Mouse (Mus musculus): ENCODE results near the gene Tshz2. TPM values are rescaled to one million over a fixed set of nuclear protein-coding genes. Genes with fewer than 3 reads are reported as not detected.

The Tshz2 gene
- polyA plus RNA-seq, 1 experiment from 2014 or later = 2.7 TPM

- Histone ChIP-seq H3K27ac (replicated peaks) (no peak overlapping the region), H3K36me3 (replicated peaks) (no peaks in the 10 kb centered on the region), H3K4me3 (no peak overlapping the region), H3K4me1 (peaks cover 20% of the 10 kb centered on the region), H3K9me3 (peaks cover 4% of the 10 kb centered on the region; the same call in 1 of the 2 replicates), H3K27me3 (replicated peaks; ENCODE audit: low read depth, poor library complexity, severe bottlenecking) (no peaks in the 10 kb centered on the region)
- WGBS = 84% methylated on average over 12 of the region's 12 CpGs
- no peak for DNase-seq (ENCODE audit: low spot score)
Observed at GRCm38 (mm10) chr2:170042471-170043213, 409.8 kb downstream of the Tshz2 start.

- H3K4me3 ChIP-seq = no peak overlapping the region
- H3K4me1 ChIP-seq = peaks cover 20% of the 10 kb centered on the region
- DNase-seq (ENCODE audit: low spot score) = no peak
- H3K9me3 ChIP-seq = peaks cover 4% of the 10 kb centered on the region; the same call in 1 of the 2 replicates
- no peaks in the 10 kb centered on the region for H3K36me3 ChIP-seq (replicated peaks)
- 88% methylated on average over 8 of the region's 10 CpGs for WGBS
- H3K27ac ChIP-seq (replicated peaks) = no peak overlapping the region
- no peaks in the 10 kb centered on the region for H3K27me3 ChIP-seq (replicated peaks; ENCODE audit: low read depth, poor library complexity, severe bottlenecking)
Observed at GRCm38 (mm10) chr2:170043290-170043689, 410.5 kb downstream of the Tshz2 start.

- Histone ChIP-seq H3K27ac (replicated peaks) (no peak overlapping the region), H3K4me1 (peaks cover 9% of the 10 kb centered on the region), H3K27me3 (replicated peaks; ENCODE audit: low read depth, poor library complexity, severe bottlenecking) (no peaks in the 10 kb centered on the region), H3K4me3 (no peak overlapping the region), H3K36me3 (replicated peaks) (no peaks in the 10 kb centered on the region), H3K9me3 (peaks cover 4% of the 10 kb centered on the region; the same call in 1 of the 2 replicates)
- no peak for DNase-seq (ENCODE audit: low spot score)
- WGBS = 81% methylated on average over 11 of the region's 11 CpGs
Observed at GRCm38 (mm10) chr2:170045896-170046295, 413.1 kb downstream of the Tshz2 start.

DNA sequence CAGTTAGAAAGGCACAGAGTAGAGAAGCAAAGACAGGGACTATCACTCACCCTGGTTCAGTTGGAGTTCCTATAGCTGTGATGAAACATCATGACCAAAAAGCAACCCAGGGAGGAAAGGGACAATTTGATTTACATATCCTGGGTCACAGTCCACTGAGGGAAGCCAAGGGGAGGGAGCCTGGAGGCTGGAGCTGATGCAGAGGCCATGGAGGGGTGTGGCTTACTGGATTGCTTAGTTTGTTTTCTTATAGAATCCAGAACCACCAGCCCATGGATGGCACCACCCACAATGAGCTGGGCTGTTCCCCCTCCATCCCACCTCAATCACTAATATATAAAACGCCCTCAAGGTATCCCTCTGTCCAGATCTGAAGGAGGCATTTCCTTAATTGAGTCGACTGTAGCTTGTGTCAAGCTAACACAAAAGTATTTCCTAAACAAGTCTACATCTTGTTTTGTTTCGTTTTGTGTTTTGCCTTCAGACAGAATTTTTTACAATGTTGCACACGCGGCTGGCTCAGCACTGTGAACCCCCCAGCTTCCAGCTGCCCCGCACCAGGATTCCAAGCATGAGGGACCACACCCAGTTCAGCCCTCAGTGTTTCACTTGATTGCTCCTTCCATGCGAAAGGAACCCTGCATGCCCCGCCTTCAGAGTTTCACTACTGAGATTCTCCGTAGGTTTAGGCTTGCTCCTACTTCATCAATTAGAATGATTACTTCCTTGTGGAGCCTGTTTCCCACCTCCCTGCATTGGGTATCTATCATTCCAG lies 413.7 kb downstream of the Tshz2 start:
- Histone ChIP-seq H3K36me3 (replicated peaks) (no peaks in the 10 kb centered on the region), H3K9me3 (peaks cover 4% of the 10 kb centered on the region; the same call in 1 of the 2 replicates), H3K4me1 (0 out of 2 replicates have a peak, but pooled peaks cover 2% of the 10 kb centered on the region), H3K27ac (replicated peaks) (no peak overlapping the region), H3K27me3 (replicated peaks; ENCODE audit: low read depth, poor library complexity, severe bottlenecking) (no peaks in the 10 kb centered on the region), H3K4me3 (no peak overlapping the region)
- no peak for DNase-seq (ENCODE audit: low spot score)
- 89% methylated on average over 9 of the region's 9 CpGs for WGBS

DNA sequence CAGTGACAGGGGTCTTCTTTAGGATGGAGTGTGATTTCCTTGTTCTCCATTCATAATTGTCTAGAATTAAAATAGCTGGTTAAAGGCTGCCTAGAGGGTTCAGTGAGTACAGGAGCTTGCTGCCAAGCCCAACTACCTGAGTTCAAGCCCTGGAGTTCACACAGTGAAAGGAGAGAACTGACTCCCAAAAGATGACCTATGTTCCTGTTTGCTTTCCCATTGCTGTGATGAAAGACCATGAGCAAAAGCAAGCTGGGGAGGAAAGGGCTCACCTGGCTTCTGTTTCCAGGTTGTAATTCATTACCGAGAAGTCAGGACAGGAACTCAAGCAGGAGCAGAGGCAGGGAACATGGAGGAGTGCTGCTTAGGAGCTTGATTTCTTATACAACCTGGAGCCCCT lies 416.0 kb downstream of the Tshz2 start:
- Histone ChIP-seq H3K4me1 (no peaks in the 10 kb centered on the region), H3K27me3 (replicated peaks; ENCODE audit: low read depth, poor library complexity, severe bottlenecking) (no peaks in the 10 kb centered on the region), H3K36me3 (replicated peaks) (no peaks in the 10 kb centered on the region), H3K4me3 (no peak overlapping the region), H3K27ac (replicated peaks) (no peak overlapping the region), H3K9me3 (peaks cover 4% of the 10 kb centered on the region; the same call in 1 of the 2 replicates)
- DNase-seq (ENCODE audit: low spot score) = no peak
- WGBS = 91% methylated on average over 1 of the region's 1 CpGs

GRCm38 (mm10) chr2:170050651-170051050 lies 417.8 kb downstream of the Tshz2 start:
- Histone ChIP-seq H3K4me3 (no peak overlapping the region), H3K9me3 (peaks cover 2% of the 10 kb centered on the region; the same call in 1 of the 2 replicates), H3K27ac (replicated peaks) (no peak overlapping the region), H3K4me1 (peaks cover 9% of the 10 kb centered on the region; the same call in 1 of the 2 replicates), H3K27me3 (replicated peaks; ENCODE audit: low read depth, poor library complexity, severe bottlenecking) (no peaks in the 10 kb centered on the region), H3K36me3 (replicated peaks) (no peaks in the 10 kb centered on the region)
- DNase-seq (ENCODE audit: low spot score) = no peak
- WGBS = 42% methylated on average over 5 of the region's 5 CpGs

- Histone ChIP-seq H3K4me1 (peaks cover 9% of the 10 kb centered on the region; the same call in 1 of the 2 replicates), H3K27me3 (replicated peaks; ENCODE audit: low read depth, poor library complexity, severe bottlenecking) (no peaks in the 10 kb centered on the region), H3K36me3 (replicated peaks) (no peaks in the 10 kb centered on the region), H3K9me3 (no peaks in the 10 kb centered on the region), H3K4me3 (no peak overlapping the region), H3K27ac (replicated peaks) (no peak overlapping the region)
- no peak for DNase-seq (ENCODE audit: low spot score)
- WGBS = 86% methylated on average over 6 of the region's 6 CpGs
Observed at GRCm38 (mm10) chr2:170051441-170051840, 418.6 kb downstream of the Tshz2 start.

- 78% methylated on average over 12 of the region's 12 CpGs for WGBS
- Histone ChIP-seq H3K36me3 (replicated peaks) (no peaks in the 10 kb centered on the region), H3K4me1 (peaks cover 9% of the 10 kb centered on the region; the same call in 1 of the 2 replicates), H3K27ac (replicated peaks) (no peak overlapping the region), H3K27me3 (replicated peaks; ENCODE audit: low read depth, poor library complexity, severe bottlenecking) (no peaks in the 10 kb centered on the region), H3K4me3 (no peak overlapping the region), H3K9me3 (no peaks in the 10 kb centered on the region)
- DNase-seq (ENCODE audit: low spot score) = no peak
Observed at GRCm38 (mm10) chr2:170054943-170055342, 422.1 kb downstream of the Tshz2 start.

- Histone ChIP-seq H3K4me1 (peaks cover 9% of the 10 kb centered on the region; the same call in 1 of the 2 replicates), H3K9me3 (no peaks in the 10 kb centered on the region), H3K36me3 (replicated peaks) (no peaks in the 10 kb centered on the region), H3K27ac (replicated peaks) (no peak overlapping the region), H3K27me3 (replicated peaks; ENCODE audit: low read depth, poor library complexity, severe bottlenecking) (no peaks in the 10 kb centered on the region), H3K4me3 (no peak overlapping the region)
- peak; percentile 71 for DNase-seq (ENCODE audit: low spot score)
- 34% methylated on average over 9 of the region's 9 CpGs for WGBS
Observed at GRCm38 (mm10) chr2:170055413-170055812, 422.6 kb downstream of the Tshz2 start.

DNA sequence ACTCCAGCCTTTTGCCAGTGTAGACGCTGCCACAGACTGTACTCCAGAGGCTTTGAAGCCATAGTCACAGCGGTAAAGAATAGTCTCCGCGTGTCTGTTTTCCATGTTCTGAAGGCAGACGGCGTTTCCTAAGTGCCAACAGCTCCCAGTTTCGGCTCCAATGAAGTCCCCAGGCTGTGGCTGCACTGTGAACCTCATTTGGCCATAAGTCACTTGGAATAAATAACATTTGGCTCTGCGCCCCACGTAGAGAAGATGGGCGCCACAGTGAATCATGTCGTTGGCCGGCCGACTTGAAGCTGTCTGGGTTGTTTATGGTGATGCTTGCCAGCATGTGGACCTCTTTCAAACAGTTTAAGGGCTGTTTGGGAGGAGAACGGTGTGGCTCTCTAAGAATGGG lies 426.0 kb downstream of the Tshz2 start:
- H3K36me3 ChIP-seq (replicated peaks) = no peaks in the 10 kb centered on the region
- no peak for DNase-seq (ENCODE audit: low spot score)
- 93% methylated on average over 14 of the region's 14 CpGs for WGBS

GRCm38 (mm10) chr2:170060066-170060465 lies 427.3 kb downstream of the Tshz2 start:
- DNase-seq (ENCODE audit: low spot score) = peak; percentile 56
- H3K9me3 ChIP-seq = no peaks in the 10 kb centered on the region
- H3K27ac ChIP-seq (replicated peaks) = no peak overlapping the region
- no peaks in the 10 kb centered on the region for H3K27me3 ChIP-seq (replicated peaks; ENCODE audit: low read depth, poor library complexity, severe bottlenecking)
- H3K4me3 ChIP-seq = no peak overlapping the region
- 0 out of 2 replicates have a peak, but pooled peaks cover 3% of the 10 kb centered on the region for H3K4me1 ChIP-seq
- WGBS = 65% methylated on average over 4 of the region's 4 CpGs
- no peaks in the 10 kb centered on the region for H3K36me3 ChIP-seq (replicated peaks)

More for the DNA sequence above, 426.0 kb downstream of the Tshz2 start:
- Histone ChIP-seq H3K27me3 (replicated peaks; ENCODE audit: low read depth, poor library complexity, severe bottlenecking) (no peaks in the 10 kb centered on the region), H3K4me3 (no peak overlapping the region), H3K4me1 (peaks cover 9% of the 10 kb centered on the region; the same call in 1 of the 2 replicates), H3K9me3 (no peaks in the 10 kb centered on the region), H3K27ac (replicated peaks) (no peak overlapping the region)

GRCm38 (mm10) chr2:170062378-170062777 lies 429.6 kb downstream of the Tshz2 start:
- Histone ChIP-seq H3K4me3 (no peak overlapping the region), H3K27me3 (replicated peaks; ENCODE audit: low read depth, poor library complexity, severe bottlenecking) (no peaks in the 10 kb centered on the region), H3K36me3 (replicated peaks) (no peaks in the 10 kb centered on the region), H3K27ac (replicated peaks) (no peak overlapping the region), H3K4me1 (no peaks in the 10 kb centered on the region), H3K9me3 (no peaks in the 10 kb centered on the region; the same call in 1 of the 2 replicates)
- 89% methylated on average over 3 of the region's 3 CpGs for WGBS
- DNase-seq (ENCODE audit: low spot score) = no peak

Data from embryonic facial prominence, embryonic 10.5 days (tissue).